Mouse (Mus musculus): ENCODE results near the gene Btg1.

DNA sequence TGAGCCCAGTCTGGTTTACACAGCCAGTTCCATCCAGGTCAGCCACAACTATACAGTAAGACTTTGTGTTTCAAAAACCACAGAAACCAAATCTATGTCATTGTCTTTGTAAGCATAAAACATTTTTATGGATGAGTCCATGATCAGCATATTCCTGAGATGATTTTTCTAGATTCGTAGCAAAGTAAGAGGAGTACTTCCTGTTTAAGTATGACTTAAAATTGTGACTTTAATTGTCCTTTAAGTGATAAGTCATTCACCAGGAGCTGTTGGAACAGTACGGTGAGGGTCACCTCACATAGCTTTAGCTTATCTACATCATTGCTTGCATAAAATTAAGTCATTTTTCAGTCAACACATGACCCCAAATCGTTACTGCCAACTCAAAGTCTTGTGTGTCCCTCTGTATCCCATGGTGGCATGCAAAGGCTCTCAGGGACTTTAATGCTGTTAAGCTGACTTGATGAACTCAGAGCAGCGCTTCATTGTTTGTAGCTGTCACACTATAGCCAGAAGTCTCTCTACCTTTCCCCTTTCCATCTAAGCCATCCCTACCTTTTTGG, 6.9 kb downstream of the Btg1 start:
- TF ChIP-seq CTCF (IDR thresholded peaks at IDR 0.05; ENCODE audit: low read depth) (no peak), EP300 (IDR thresholded peaks at IDR 0.05; ENCODE audit: low read depth) (no peak)

Data from liver, postnatal 0 days (tissue).